Mouse (Mus musculus): ENCODE results near the gene Dnajc11. TPM values are rescaled to one million over a fixed set of nuclear protein-coding genes. Genes with fewer than 3 reads are reported as not detected.

Gene Dnajc11
- polyA plus RNA-seq, 1 experiment, result 45.5 TPM

GRCm38 (mm10) chr4:151908809-151909208 is 24.7 kb upstream of the Dnajc11 start:
- no peak overlapping the region for H3ac ChIP-seq (ENCODE audit: control insufficient read depth, insufficient read length)
- H3K4me2 ChIP-seq (ENCODE audit: low read depth), result peak overlapping the region; percentile 18
- no peak overlapping the region for H3K4me3 ChIP-seq
- H3K27me3 ChIP-seq (ENCODE audit: control insufficient read depth, insufficient read depth, insufficient read length), result peaks cover 47% of the 10 kb centered on the region
- TF ChIP-seq MYOG (IDR thresholded peaks at IDR 0.05; ENCODE audit: control insufficient read depth in 1 of 3, insufficient read depth in 1 of 3, insufficient read length in 2 of 3, low read depth in 2 of 3) (peak in 1 of 3 experiments; percentile 19), MAX (IDR thresholded peaks at IDR 0.05; ENCODE audit: low read depth) (no peak)
- H3K36me3 ChIP-seq (ENCODE audit: control insufficient read depth, insufficient read depth), result no peaks in the 10 kb centered on the region
- no peaks in the 10 kb centered on the region for H3K79me2 ChIP-seq (ENCODE audit: control insufficient read depth, insufficient read depth)

GRCm38 (mm10) chr4:151916271-151916670 is 17.2 kb upstream of the Dnajc11 start:
- peaks cover 18% of the 10 kb centered on the region for H3K27me3 ChIP-seq (ENCODE audit: control insufficient read depth, insufficient read depth, insufficient read length)
- no peak for TF ChIP-seq SRF (IDR thresholded peaks at IDR 0.05; ENCODE audit: control insufficient read depth, insufficient read length, low read depth)
- TF ChIP-seq TCF12 (IDR thresholded peaks at IDR 0.05; ENCODE audit: insufficient read depth, poor library complexity, severe bottlenecking), result no peak
- TF ChIP-seq REST (IDR thresholded peaks at IDR 0.05; ENCODE audit: insufficient read depth, insufficient read length), result no peak
- no peak for TF ChIP-seq USF1 (IDR thresholded peaks at IDR 0.05; ENCODE audit: low read depth)
- TF ChIP-seq POLR2A (IDR thresholded peaks at IDR 0.05; ENCODE audit: insufficient read length, low read depth), result no peak
- no peak for TF ChIP-seq TCF3 (IDR thresholded peaks at IDR 0.05; ENCODE audit: insufficient read length, low read depth)
- no peak for TF ChIP-seq POLR2AphosphoS2 (IDR thresholded peaks at IDR 0.05; ENCODE audit: insufficient read length, low read depth)
- TF ChIP-seq E2F4 (IDR thresholded peaks at IDR 0.05; ENCODE audit: insufficient read depth), result no peak
- no peak for TF ChIP-seq CEBPB (IDR thresholded peaks at IDR 0.05; ENCODE audit: insufficient read depth, poor library complexity, severe bottlenecking)
- TF ChIP-seq MYOD1 (IDR thresholded peaks at IDR 0.05; ENCODE audit: control insufficient read depth in 1 of 3, insufficient read length in 2 of 3, low read depth in 2 of 3), result no peak
- no peak for TF ChIP-seq MYOG (IDR thresholded peaks at IDR 0.05; ENCODE audit: control insufficient read depth in 1 of 3, insufficient read depth in 1 of 3, insufficient read length in 2 of 3, low read depth in 2 of 3)
- TF ChIP-seq MAX (IDR thresholded peaks at IDR 0.05; ENCODE audit: low read depth), result no peak
- no peaks in the 10 kb centered on the region for H3K79me2 ChIP-seq (ENCODE audit: control insufficient read depth, insufficient read depth)
- H3K4me2 ChIP-seq (ENCODE audit: low read depth), result no peak overlapping the region
- no peak overlapping the region for H3ac ChIP-seq (ENCODE audit: control insufficient read depth, insufficient read length)
- H3K4me3 ChIP-seq, result no peak overlapping the region
- H3K36me3 ChIP-seq (ENCODE audit: control insufficient read depth, insufficient read depth), result no peaks in the 10 kb centered on the region

GRCm38 (mm10) chr4:151919135-151919840 is 14.2 kb upstream of the Dnajc11 start:
- TF ChIP-seq POLR2AphosphoS2 (IDR thresholded peaks at IDR 0.05; ENCODE audit: insufficient read length, low read depth) (no peak), E2F4 (IDR thresholded peaks at IDR 0.05; ENCODE audit: insufficient read depth) (no peak), TCF12 (IDR thresholded peaks at IDR 0.05; ENCODE audit: insufficient read depth, poor library complexity, severe bottlenecking) (no peak), POLR2A (IDR thresholded peaks at IDR 0.05; ENCODE audit: insufficient read length, low read depth) (no peak), MYOG (IDR thresholded peaks at IDR 0.05; ENCODE audit: control insufficient read depth in 1 of 3, insufficient read depth in 1 of 3, insufficient read length in 2 of 3, low read depth in 2 of 3) (no peak), REST (IDR thresholded peaks at IDR 0.05; ENCODE audit: insufficient read depth, insufficient read length) (no peak), CEBPB (IDR thresholded peaks at IDR 0.05; ENCODE audit: insufficient read depth, poor library complexity, severe bottlenecking) (no peak), USF1 (IDR thresholded peaks at IDR 0.05; ENCODE audit: low read depth) (no peak), MAX (IDR thresholded peaks at IDR 0.05; ENCODE audit: low read depth) (no peak), TCF3 (IDR thresholded peaks at IDR 0.05; ENCODE audit: insufficient read length, low read depth) (no peak)

GRCm38 (mm10) chr4:151919900-151920643 is 13.4 kb upstream of the Dnajc11 start:
- H3K4me2 ChIP-seq (ENCODE audit: low read depth), result no peak overlapping the region
- no peaks in the 10 kb centered on the region for H3K36me3 ChIP-seq (ENCODE audit: control insufficient read depth, insufficient read depth)
- no peak overlapping the region for H3ac ChIP-seq (ENCODE audit: control insufficient read depth, insufficient read length)
- no peaks in the 10 kb centered on the region for H3K79me2 ChIP-seq (ENCODE audit: control insufficient read depth, insufficient read depth)
- H3K4me3 ChIP-seq, result no peak overlapping the region
- H3K27me3 ChIP-seq (ENCODE audit: control insufficient read depth, insufficient read depth, insufficient read length), result peaks cover 2% of the 10 kb centered on the region
- no peak for TF ChIP-seq REST (IDR thresholded peaks at IDR 0.05; ENCODE audit: insufficient read depth, insufficient read length)
- TF ChIP-seq POLR2A (IDR thresholded peaks at IDR 0.05; ENCODE audit: insufficient read length, low read depth), result no peak
- no peak for TF ChIP-seq MAX (IDR thresholded peaks at IDR 0.05; ENCODE audit: low read depth)
- no peak for TF ChIP-seq TCF12 (IDR thresholded peaks at IDR 0.05; ENCODE audit: insufficient read depth, poor library complexity, severe bottlenecking)
- TF ChIP-seq SRF (IDR thresholded peaks at IDR 0.05; ENCODE audit: control insufficient read depth, insufficient read length, low read depth), result no peak
- no peak for TF ChIP-seq TCF3 (IDR thresholded peaks at IDR 0.05; ENCODE audit: insufficient read length, low read depth)
- no peak for TF ChIP-seq E2F4 (IDR thresholded peaks at IDR 0.05; ENCODE audit: insufficient read depth)
- TF ChIP-seq MYOD1 (IDR thresholded peaks at IDR 0.05; ENCODE audit: control insufficient read depth in 1 of 3, insufficient read length in 2 of 3, low read depth in 2 of 3), result no peak
- no peak for TF ChIP-seq MYOG (IDR thresholded peaks at IDR 0.05; ENCODE audit: control insufficient read depth in 1 of 3, insufficient read depth in 1 of 3, insufficient read length in 2 of 3, low read depth in 2 of 3)
- no peak for TF ChIP-seq USF1 (IDR thresholded peaks at IDR 0.05; ENCODE audit: low read depth)
- TF ChIP-seq POLR2AphosphoS2 (IDR thresholded peaks at IDR 0.05; ENCODE audit: insufficient read length, low read depth), result no peak
- TF ChIP-seq CEBPB (IDR thresholded peaks at IDR 0.05; ENCODE audit: insufficient read depth, poor library complexity, severe bottlenecking), result no peak

More at GRCm38 (mm10) chr4:151919135-151919840, 14.2 kb upstream of the Dnajc11 start:
- H3K79me2 ChIP-seq (ENCODE audit: control insufficient read depth, insufficient read depth), result no peaks in the 10 kb centered on the region
- H3K4me3 ChIP-seq, result no peak overlapping the region
- H3K36me3 ChIP-seq (ENCODE audit: control insufficient read depth, insufficient read depth), result no peaks in the 10 kb centered on the region
- H3ac ChIP-seq (ENCODE audit: control insufficient read depth, insufficient read length), result no peak overlapping the region
- peaks cover 8% of the 10 kb centered on the region for H3K27me3 ChIP-seq (ENCODE audit: control insufficient read depth, insufficient read depth, insufficient read length)
- H3K4me2 ChIP-seq (ENCODE audit: low read depth), result no peak overlapping the region
